Mouse (Mus musculus) adrenal gland, postnatal 14 days (tissue): ENCODE measurements around the gene Mcu. TPM values are rescaled to one million over a fixed set of nuclear protein-coding genes. Genes with fewer than 3 reads are reported as not detected.

ENCODE experiments used
- DNase-seq: peaks from one replicate; pipeline ENCODE4 v3.0.0; 2021; ENCODE audit warnings: mixed read lengths
- total RNA-seq: library from RNA; stranded (reverse); gene quantifications from 2 replicates; pipeline ENCODE4 v1.2.3, GENCODE M21; 2021

The Mcu gene
- total RNA-seq, 1 experiment from 2014 or later: 33.6 TPM

GRCm38 (mm10) chr10:59489411-59489810 lies 127.1 kb downstream of the Mcu start:
- DNase-seq: no peak

GRCm38 (mm10) chr10:59487351-59487750 lies 129.1 kb downstream of the Mcu start:
- no peak for DNase-seq

- DNase-seq: no peak
These were observed 132.2 kb downstream of the Mcu start for GRCm38 (mm10) chr10:59484318-59484717.

- no peak for DNase-seq
These were observed 135.1 kb downstream of the Mcu start for GRCm38 (mm10) chr10:59481381-59481780.

- no peak for DNase-seq
These were observed 146.0 kb downstream of the Mcu start for GRCm38 (mm10) chr10:59470451-59470850.

GRCm38 (mm10) chr10:59467297-59467696 lies 149.2 kb downstream of the Mcu start:
- no peak for DNase-seq

- DNase-seq: no peak
These were observed 149.9 kb downstream of the Mcu start for GRCm38 (mm10) chr10:59466626-59467025.

GRCm38 (mm10) chr10:59465546-59465945 lies 150.9 kb downstream of the Mcu start:
- DNase-seq: no peak

GRCm38 (mm10) chr10:59462307-59462706 lies 154.2 kb downstream of the Mcu start:
- DNase-seq: no peak

- DNase-seq: no peak
These were observed 156.7 kb downstream of the Mcu start for GRCm38 (mm10) chr10:59459767-59460166.

- DNase-seq: no peak
These were observed 161.9 kb downstream of the Mcu start for GRCm38 (mm10) chr10:59454631-59455030.

- peak; percentile 42 for DNase-seq
These were observed 164.7 kb downstream of the Mcu start for GRCm38 (mm10) chr10:59451839-59452238.

GRCm38 (mm10) chr10:59447546-59447945 lies 168.9 kb downstream of the Mcu start:
- no peak for DNase-seq

GRCm38 (mm10) chr10:59446911-59447437 lies 169.5 kb downstream of the Mcu start:
- peak; percentile 29 for DNase-seq

GRCm38 (mm10) chr10:59444635-59445034 lies 171.9 kb downstream of the Mcu start:
- no peak for DNase-seq

- DNase-seq: no peak
These were observed 172.4 kb downstream of the Mcu start for GRCm38 (mm10) chr10:59444106-59444505.

GRCm38 (mm10) chr10:59443212-59443611 lies 173.3 kb downstream of the Mcu start:
- peak; percentile 78 for DNase-seq

- no peak for DNase-seq
These were observed 174.8 kb downstream of the Mcu start, which contains the start of gene Oit3 for GRCm38 (mm10) chr10:59441735-59442134. Oit3 (minus strand) TSS chr10:59441778.

GRCm38 (mm10) chr10:59440177-59440576 lies 176.3 kb downstream of the Mcu start:
- no peak for DNase-seq

- peak; percentile 77 for DNase-seq
These were observed 177.0 kb downstream of the Mcu start for GRCm38 (mm10) chr10:59439508-59439931.

- DNase-seq: no peak
These were observed 177.8 kb downstream of the Mcu start for GRCm38 (mm10) chr10:59438651-59439050.

- no peak for DNase-seq
These were observed 180.7 kb downstream of the Mcu start for GRCm38 (mm10) chr10:59435746-59436145.

GRCm38 (mm10) chr10:59430701-59431218 lies 185.7 kb downstream of the Mcu start:
- peak; percentile 48 for DNase-seq

- DNase-seq: peak; percentile 53
These were observed 186.9 kb downstream of the Mcu start for GRCm38 (mm10) chr10:59429448-59430135.
